Mouse (Mus musculus): ENCODE results near the gene Pde2a. TPM values are rescaled to one million over a fixed set of nuclear protein-coding genes. Genes with fewer than 3 reads are reported as not detected.

Gene Pde2a
- total and polyA plus RNA-seq, 3 experiments = 0.08 to 0.40 TPM; not detected in 1

- no peaks in the 10 kb centered on the region for H3K79me2 ChIP-seq (replicated peaks; ENCODE audit: control insufficient read depth, extremely low read depth, insufficient read depth, poor library complexity, severe bottlenecking)
- no peak overlapping the region for H3K4me2 ChIP-seq (ENCODE audit: insufficient read depth, low read depth, poor library complexity, severe bottlenecking)
- H3K4me1 ChIP-seq (ENCODE audit: control insufficient read depth in 1 of 2, insufficient read depth in 2 of 2) = peaks cover 0 to 14% of the 10 kb centered on the region in 2 experiments; a peak in 2 of 4 replicates
- no peak for DNase-seq (ENCODE audit: extremely low read depth)
- TF ChIP-seq ZKSCAN1 (IDR thresholded peaks at IDR 0.05; ENCODE audit: borderline replicate concordance, low read depth, low read length) (no peak), ZNF384 (IDR thresholded peaks at IDR 0.05; ENCODE audit: low read depth, low read length) (no peak), POLR2AphosphoS2 (IDR thresholded peaks at IDR 0.05; ENCODE audit: low read depth, low read length) (no peak), MAZ (IDR thresholded peaks at IDR 0.05; ENCODE audit: low read depth, low read length) (no peak), NRF1 (IDR thresholded peaks at IDR 0.05; ENCODE audit: low read depth, low read length) (no peak), SIN3A (IDR thresholded peaks at IDR 0.05; ENCODE audit: low read length) (no peak), BHLHE40 (IDR thresholded peaks at IDR 0.05; ENCODE audit: low read depth, low read length) (no peak), ELF1 (IDR thresholded peaks at IDR 0.05; ENCODE audit: low read depth, low read length) (no peak), HCFC1 (IDR thresholded peaks at IDR 0.05; ENCODE audit: low read depth, low read length) (no peak)
- no peaks in the 10 kb centered on the region for H3K36me3 ChIP-seq (replicated peaks in 1 of 2; ENCODE audit: control insufficient read depth in 1 of 2, insufficient read depth in 1 of 2, low read length in 1 of 2)
- no peak overlapping the region for H3K27ac ChIP-seq (ENCODE audit: insufficient read depth, low read depth)
- H3K4me3 ChIP-seq (replicated peaks in 1 of 3; ENCODE audit: low read depth in 2 of 3, low read length in 2 of 3, poor library complexity in 1 of 3) = no peak overlapping the region
- peaks cover 3% of the 10 kb centered on the region for H3K9me3 ChIP-seq (replicated peaks; ENCODE audit: low read length)
- in situ Hi-C loops (cut with MboI; ENCODE audit: low pct_ligation_motif_present, low pct_unique_long_range_greater_than_20kb, low sequenced_read_pairs) (no loop called here), dilution Hi-C loops (cut with MboI; ENCODE audit: extremely low pct_ligation_motif_present, extremely low pct_unique_long_range_greater_than_20kb, low sequenced_read_pairs) (no loop called here)
- H3K27me3 ChIP-seq (replicated peaks) = peaks cover 80% of the 10 kb centered on the region
- H3K9ac ChIP-seq (ENCODE audit: insufficient read depth, low read depth) = no peak overlapping the region
Observed at GRCm38 (mm10) chr7:101498385-101498784, 76.9 kb downstream of the Pde2a start.

- DNase-seq (ENCODE audit: extremely low read depth) = no peak
- H3K9me3 ChIP-seq (replicated peaks; ENCODE audit: low read length) = peaks cover 3% of the 10 kb centered on the region
- no peaks in the 10 kb centered on the region for H3K36me3 ChIP-seq (replicated peaks in 1 of 2; ENCODE audit: control insufficient read depth in 1 of 2, insufficient read depth in 1 of 2, low read length in 1 of 2)
- TF ChIP-seq E2F4 (IDR thresholded peaks at IDR 0.05; ENCODE audit: insufficient replicate concordance, low read depth, low read length) (no peak), MAX (IDR thresholded peaks at IDR 0.05; ENCODE audit: low read length) (no peak), MEF2A (IDR thresholded peaks at IDR 0.05; ENCODE audit: borderline replicate concordance, low read depth, low read length) (no peak), PAX5 (IDR thresholded peaks at IDR 0.05; ENCODE audit: low read length) (no peak), USF2 (conservative IDR thresholded peaks at IDR 0.05; ENCODE audit: low read depth, low read length) (no peak), ZMIZ1 (IDR thresholded peaks at IDR 0.05; ENCODE audit: low read depth, low read length) (no peak), JUND (conservative IDR thresholded peaks at IDR 0.05; ENCODE audit: low read depth, low read length) (no peak), CTCF (conservative IDR thresholded peaks at IDR 0.05 in 1 of 2, IDR thresholded peaks at IDR 0.05 in 1 of 2; ENCODE audit: low read depth in 2 of 2, low read length in 2 of 2) (no peak), HCFC1 (IDR thresholded peaks at IDR 0.05; ENCODE audit: low read depth, low read length) (no peak), POLR2A (IDR thresholded peaks at IDR 0.05; ENCODE audit: low read depth, low read length) (no peak), ZNF384 (IDR thresholded peaks at IDR 0.05; ENCODE audit: low read depth, low read length) (no peak), EP300 (IDR thresholded peaks at IDR 0.05; ENCODE audit: low read length) (no peak), SMC3 (IDR thresholded peaks at IDR 0.05; ENCODE audit: low read depth, low read length) (no peak), NRF1 (IDR thresholded peaks at IDR 0.05; ENCODE audit: low read depth, low read length) (no peak), POLR2AphosphoS2 (IDR thresholded peaks at IDR 0.05; ENCODE audit: low read depth, low read length) (no peak)
- no peak overlapping the region for H3K9ac ChIP-seq (ENCODE audit: insufficient read depth, low read depth)
- dilution Hi-C loops (cut with MboI; ENCODE audit: extremely low pct_ligation_motif_present, extremely low pct_unique_long_range_greater_than_20kb, low sequenced_read_pairs) (no loop called here), in situ Hi-C loops (cut with MboI; ENCODE audit: low pct_ligation_motif_present, low pct_unique_long_range_greater_than_20kb, low sequenced_read_pairs) (no loop called here)
- H3K79me2 ChIP-seq (replicated peaks; ENCODE audit: control insufficient read depth, extremely low read depth, insufficient read depth, poor library complexity, severe bottlenecking) = no peaks in the 10 kb centered on the region
- H3K4me2 ChIP-seq (ENCODE audit: insufficient read depth, low read depth, poor library complexity, severe bottlenecking) = no peak overlapping the region
- no peak overlapping the region for H3K27ac ChIP-seq (ENCODE audit: insufficient read depth, low read depth)
- H3K4me1 ChIP-seq (ENCODE audit: control insufficient read depth in 1 of 2, insufficient read depth in 2 of 2) = peaks cover 2 to 19% of the 10 kb centered on the region in 2 experiments
- no peak overlapping the region for H3K4me3 ChIP-seq (replicated peaks in 1 of 3; ENCODE audit: low read depth in 2 of 3, low read length in 2 of 3, poor library complexity in 1 of 3)
- H3K27me3 ChIP-seq (replicated peaks) = peaks cover 80% of the 10 kb centered on the region
Observed at GRCm38 (mm10) chr7:101499251-101499650, 77.8 kb downstream of the Pde2a start.

All from CH12.LX (cell line).